Mouse (Mus musculus): ENCODE measurements around the gene Card14. TPM values are rescaled to one million over a fixed set of nuclear protein-coding genes. Genes with fewer than 3 reads are reported as not detected.

Card14 gene
- 9.9 and 11.4 TPM in 2 replicates for polyA plus RNA-seq (2015; fragmentation: Nextera tagmentation; extraction: Ambion mirVana)

DNA sequence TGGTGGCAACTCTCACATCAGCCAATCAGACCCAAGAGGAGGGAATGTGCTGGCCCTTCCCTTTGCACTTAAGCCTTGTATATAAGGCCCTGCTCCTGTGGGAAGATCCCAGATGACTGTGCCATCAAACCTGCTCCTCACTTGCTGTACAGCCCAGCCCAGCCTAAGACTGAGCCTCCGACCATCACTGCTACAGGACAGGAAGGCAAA, at the start of gene Card14:
Gene Card14, plus strand, starts transcription at position 111 of the 210 bp plus-strand sequence.
- H3K27ac ChIP-seq (ENCODE audit: low read depth, low read length), result no peak within 1 kb of the TSS
- no peaks in the 10 kb centered on the region for H3K4me1 ChIP-seq (replicated peaks; ENCODE audit: control insufficient read depth, insufficient read depth, low read length)
- H3K4me2 ChIP-seq (replicated peaks; ENCODE audit: low read depth), result no peak within 1 kb of the TSS
- no peak for ATAC-seq
- H3K27me3 ChIP-seq (replicated peaks; ENCODE audit: control insufficient read depth, insufficient read depth, low read length), result no peaks in the 10 kb centered on the region
- no peaks in the 10 kb centered on the region for H3K36me3 ChIP-seq (ENCODE audit: control insufficient read depth, insufficient read depth)
- TF ChIP-seq CTCF (IDR thresholded peaks at IDR 0.05; ENCODE audit: low read depth), result no peak
- no peak within 1 kb of the TSS for H3K9ac ChIP-seq (ENCODE audit: low read depth, low read length)
- no peak within 1 kb of the TSS for H3K4me3 ChIP-seq (ENCODE audit: low read depth, low read length)
- 52% methylated on average over 1 of the region's 1 CpGs for WGBS
- no peaks in the 10 kb centered on the region for H3K9me3 ChIP-seq (ENCODE audit: control insufficient read depth)

DNA sequence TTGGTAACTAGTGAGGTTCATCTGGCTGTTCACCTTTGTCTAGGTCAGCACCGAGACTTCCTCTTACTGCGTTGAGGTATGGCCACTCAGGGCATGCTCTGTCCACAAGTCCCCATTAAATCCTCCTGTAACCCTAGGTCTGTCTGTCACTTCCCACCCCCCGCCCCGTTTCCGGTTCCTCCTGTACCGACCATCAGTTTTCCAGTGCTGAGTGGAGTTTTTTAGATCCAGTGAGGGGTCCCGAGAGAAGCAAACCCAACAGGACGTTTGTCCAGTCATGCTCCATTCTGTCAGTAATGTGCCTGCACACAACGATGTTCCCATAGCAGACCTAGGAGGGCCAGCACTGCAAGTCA, 49.4 kb upstream of the Card14 start:
- no peak for ATAC-seq
- H3K9ac ChIP-seq (ENCODE audit: low read depth, low read length), result no peak overlapping the region
- TF ChIP-seq CTCF (IDR thresholded peaks at IDR 0.05; ENCODE audit: low read depth), result no peak
- H3K9me3 ChIP-seq (ENCODE audit: control insufficient read depth), result no peaks in the 10 kb centered on the region
- no peaks in the 10 kb centered on the region for H3K36me3 ChIP-seq (ENCODE audit: control insufficient read depth, insufficient read depth)
- peak overlapping the region; percentile 44 for H3K4me2 ChIP-seq (replicated peaks; ENCODE audit: low read depth)
- H3K27me3 ChIP-seq (replicated peaks; ENCODE audit: control insufficient read depth, insufficient read depth, low read length), result no peaks in the 10 kb centered on the region
- H3K27ac ChIP-seq (ENCODE audit: low read depth, low read length), result no peak overlapping the region
- H3K4me3 ChIP-seq (ENCODE audit: low read depth, low read length), result no peak overlapping the region
- no peaks in the 10 kb centered on the region for H3K4me1 ChIP-seq (replicated peaks; ENCODE audit: control insufficient read depth, insufficient read depth, low read length)
- 56% methylated on average over 9 of the region's 9 CpGs for WGBS

DNA sequence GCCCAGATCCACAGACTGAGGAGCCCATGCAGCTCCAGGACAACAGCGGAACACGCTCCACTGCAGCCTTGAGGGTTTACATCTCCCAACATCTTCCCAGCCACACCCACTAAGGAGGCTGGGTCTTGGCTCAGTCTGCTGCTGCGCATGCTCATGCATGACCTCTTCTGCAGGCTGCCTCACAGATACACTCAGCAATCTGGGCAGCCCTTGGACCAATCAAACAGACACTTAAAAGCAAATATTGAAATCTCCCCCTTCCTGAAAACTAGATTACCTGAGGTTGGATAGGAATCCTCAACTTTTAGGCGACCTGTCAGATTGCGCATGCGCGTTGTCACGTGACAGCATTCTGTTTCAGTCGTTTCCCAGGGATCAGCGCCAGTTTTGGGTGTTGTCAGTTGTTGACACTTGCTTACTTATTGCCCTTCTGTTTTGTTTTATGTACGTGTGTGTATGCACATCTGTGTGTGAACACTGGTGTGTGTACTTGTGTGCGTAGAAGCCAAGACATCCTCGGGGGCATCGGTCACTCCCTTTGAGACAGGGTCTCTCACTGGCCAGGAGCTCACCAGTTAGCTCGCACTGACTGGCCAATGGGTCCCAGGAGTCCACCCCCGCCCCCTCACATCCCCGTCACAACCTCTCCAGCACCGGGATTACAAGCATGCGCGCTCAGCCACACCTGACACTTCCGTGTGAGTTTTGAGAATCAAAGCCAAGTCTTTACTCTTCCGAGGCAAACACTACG, 48.8 kb upstream of the Card14 start:
- Histone ChIP-seq H3K36me3 (ENCODE audit: control insufficient read depth, insufficient read depth) (no peaks in the 10 kb centered on the region), H3K4me3 (ENCODE audit: low read depth, low read length) (0 out of 2 replicates have a peak overlapping the region, but pooled peaks have one; percentile 7), H3K27ac (ENCODE audit: low read depth, low read length) (no peak overlapping the region), H3K27me3 (replicated peaks; ENCODE audit: control insufficient read depth, insufficient read depth, low read length) (no peaks in the 10 kb centered on the region), H3K4me1 (replicated peaks; ENCODE audit: control insufficient read depth, insufficient read depth, low read length) (no peaks in the 10 kb centered on the region), H3K4me2 (replicated peaks; ENCODE audit: low read depth) (peak overlapping the region; percentile 44), H3K9ac (ENCODE audit: low read depth, low read length) (no peak overlapping the region), H3K9me3 (ENCODE audit: control insufficient read depth) (no peaks in the 10 kb centered on the region)
- WGBS, result 51% methylated on average over 23 of the region's 23 CpGs
- peak; percentile 50 for ATAC-seq
- no peak for TF ChIP-seq CTCF (IDR thresholded peaks at IDR 0.05; ENCODE audit: low read depth)

DNA sequence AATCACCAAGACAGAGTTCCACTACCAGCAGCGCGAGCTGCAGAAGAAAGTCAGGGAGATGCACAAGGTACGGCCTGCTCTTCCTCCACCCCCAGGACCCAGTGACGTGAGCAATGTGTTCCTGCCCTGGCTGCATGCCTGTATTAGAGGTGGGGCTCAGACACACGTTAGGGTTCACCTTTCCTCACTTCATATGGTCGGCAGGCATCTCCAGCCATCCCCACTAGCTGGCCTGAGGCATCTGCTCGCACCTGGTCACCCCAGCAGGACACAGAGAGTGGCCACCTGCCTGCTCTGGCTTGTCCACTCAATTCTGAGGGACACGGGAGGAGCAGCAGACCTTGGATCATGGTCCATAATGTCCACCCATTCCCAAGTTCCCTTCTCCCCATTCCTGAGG, 47.6 kb upstream of the Card14 start:
- Histone ChIP-seq H3K4me2 (replicated peaks; ENCODE audit: low read depth) (no peak overlapping the region), H3K4me1 (replicated peaks; ENCODE audit: control insufficient read depth, insufficient read depth, low read length) (no peaks in the 10 kb centered on the region), H3K27ac (ENCODE audit: low read depth, low read length) (no peak overlapping the region), H3K36me3 (ENCODE audit: control insufficient read depth, insufficient read depth) (no peaks in the 10 kb centered on the region), H3K27me3 (replicated peaks; ENCODE audit: control insufficient read depth, insufficient read depth, low read length) (no peaks in the 10 kb centered on the region), H3K9me3 (ENCODE audit: control insufficient read depth) (no peaks in the 10 kb centered on the region), H3K9ac (ENCODE audit: low read depth, low read length) (no peak overlapping the region), H3K4me3 (ENCODE audit: low read depth, low read length) (no peak overlapping the region)
- no peak for TF ChIP-seq CTCF (IDR thresholded peaks at IDR 0.05; ENCODE audit: low read depth)
- 85% methylated on average over 8 of the region's 8 CpGs for WGBS
- no peak for ATAC-seq

DNA sequence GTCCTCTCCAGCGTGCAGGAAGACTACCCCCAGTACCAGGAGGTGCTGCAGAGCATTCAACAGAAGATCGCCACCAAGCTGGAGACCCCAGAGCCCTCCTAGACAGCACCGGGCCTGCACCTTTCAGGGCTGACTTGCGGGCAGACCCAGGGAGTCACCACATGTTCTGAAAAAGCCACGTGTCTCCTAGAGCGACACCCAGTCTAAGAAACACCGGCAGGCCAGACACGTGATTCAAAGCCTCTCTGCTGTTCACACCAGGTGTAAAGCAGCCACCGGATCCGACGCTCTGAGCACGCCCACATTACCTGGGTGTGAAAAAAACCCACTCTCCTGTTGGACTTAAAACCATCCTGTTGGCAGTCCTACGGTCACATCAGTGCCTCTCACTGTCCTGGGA, 43.2 kb upstream of the Card14 start:
- Histone ChIP-seq H3K4me2 (replicated peaks; ENCODE audit: low read depth) (no peak overlapping the region), H3K4me3 (ENCODE audit: low read depth, low read length) (no peak overlapping the region), H3K9me3 (ENCODE audit: control insufficient read depth) (no peaks in the 10 kb centered on the region), H3K36me3 (ENCODE audit: control insufficient read depth, insufficient read depth) (no peaks in the 10 kb centered on the region; the same call in 1 of the 2 replicates), H3K27me3 (replicated peaks; ENCODE audit: control insufficient read depth, insufficient read depth, low read length) (no peaks in the 10 kb centered on the region), H3K4me1 (replicated peaks; ENCODE audit: control insufficient read depth, insufficient read depth, low read length) (no peaks in the 10 kb centered on the region), H3K27ac (ENCODE audit: low read depth, low read length) (no peak overlapping the region), H3K9ac (ENCODE audit: low read depth, low read length) (no peak overlapping the region)
- 91% methylated on average over 13 of the region's 13 CpGs for WGBS
- no peak for ATAC-seq
- TF ChIP-seq CTCF (IDR thresholded peaks at IDR 0.05; ENCODE audit: low read depth), result no peak

DNA sequence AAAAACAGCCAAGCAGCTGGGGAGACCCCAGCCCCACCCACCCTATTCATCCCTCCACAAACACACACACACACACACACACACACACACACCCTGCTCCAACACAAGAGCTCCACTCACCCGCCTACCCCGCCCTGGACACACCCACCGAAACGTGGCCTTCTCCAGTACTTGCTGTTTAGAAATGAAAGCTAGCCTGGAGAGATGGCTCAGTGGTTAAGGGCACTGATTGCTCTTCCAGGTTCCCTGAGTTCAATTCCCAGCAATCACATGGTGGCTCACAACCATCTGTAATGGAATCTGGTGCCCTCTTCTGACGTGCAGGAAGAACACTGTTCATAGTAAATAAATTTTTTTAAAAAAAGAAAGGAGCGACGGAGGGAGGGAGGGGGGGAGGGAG, 41.8 kb upstream of the Card14 start:
- peaks cover 3% of the 10 kb centered on the region; the same call in 1 of the 2 replicates for H3K36me3 ChIP-seq (ENCODE audit: control insufficient read depth, insufficient read depth)
- H3K9me3 ChIP-seq (ENCODE audit: control insufficient read depth), result no peaks in the 10 kb centered on the region
- H3K4me3 ChIP-seq (ENCODE audit: low read depth, low read length), result no peak overlapping the region
- no peaks in the 10 kb centered on the region for H3K4me1 ChIP-seq (replicated peaks; ENCODE audit: control insufficient read depth, insufficient read depth, low read length)
- 69% methylated on average over 7 of the region's 7 CpGs for WGBS
- no peak overlapping the region for H3K4me2 ChIP-seq (replicated peaks; ENCODE audit: low read depth)
- TF ChIP-seq CTCF (IDR thresholded peaks at IDR 0.05; ENCODE audit: low read depth), result no peak
- no peak overlapping the region for H3K27ac ChIP-seq (ENCODE audit: low read depth, low read length)
- no peaks in the 10 kb centered on the region for H3K27me3 ChIP-seq (replicated peaks; ENCODE audit: control insufficient read depth, insufficient read depth, low read length)
- H3K9ac ChIP-seq (ENCODE audit: low read depth, low read length), result no peak overlapping the region
- ATAC-seq, result no peak

Data from intestine, postnatal 0 days (tissue).